Mouse (Mus musculus): ENCODE data around the gene Rsph6a. TPM values are rescaled to one million over a fixed set of nuclear protein-coding genes. Genes with fewer than 3 reads are reported as not detected.

The Rsph6a gene
- 0.04 TPM for polyA plus RNA-seq (2012; fragmentation: generic; extraction: Trizol)

DNA sequence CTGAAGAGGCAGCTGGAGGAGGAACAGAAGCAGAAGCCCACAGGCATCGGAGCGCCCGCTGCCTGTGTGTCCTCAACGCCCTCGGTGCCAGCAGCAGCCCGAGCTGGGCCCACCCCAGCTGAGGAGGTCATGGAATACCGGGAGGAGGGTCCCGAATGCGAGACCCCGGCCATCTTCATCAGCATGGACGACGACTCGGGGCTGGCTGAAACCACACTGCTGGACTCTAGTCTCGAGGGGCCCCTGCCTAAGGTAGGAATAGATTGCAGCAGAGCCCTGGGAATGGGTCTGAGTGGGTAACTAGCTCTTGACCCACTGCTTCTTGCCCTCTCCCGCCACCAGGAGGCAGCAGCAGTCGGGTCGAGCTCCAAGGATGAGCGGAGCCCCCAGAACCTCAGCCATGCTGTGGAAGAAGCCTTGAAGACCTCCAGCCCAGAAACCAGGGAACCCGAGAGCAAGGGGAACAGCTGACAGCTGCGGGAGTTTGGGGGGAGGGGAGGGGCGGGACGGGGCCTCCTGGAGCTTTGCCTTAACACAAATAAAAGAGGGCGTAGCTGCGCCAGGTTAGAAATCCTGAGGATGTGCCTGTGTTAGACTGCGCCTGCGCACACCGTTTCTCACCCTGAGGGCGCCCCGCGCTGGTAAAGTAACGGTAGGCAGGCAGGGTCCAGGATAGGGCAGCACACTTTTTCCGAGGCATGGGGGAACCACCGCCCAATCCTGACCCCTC, at the start of gene Rsph6a:
Gene Rsph6a, plus strand, starts transcription at position 644 of the 730 bp plus-strand sequence.
- Histone ChIP-seq H3K79me2 (ENCODE audit: control insufficient read depth, insufficient read depth) (no peaks in the 10 kb centered on the region), H3K4me2 (ENCODE audit: low read depth) (no peak within 1 kb of the TSS), H3ac (ENCODE audit: control insufficient read depth, insufficient read length) (no peak within 1 kb of the TSS), H3K27me3 (ENCODE audit: control insufficient read depth, insufficient read depth, insufficient read length) (no peaks in the 10 kb centered on the region), H3K36me3 (ENCODE audit: control insufficient read depth, insufficient read depth) (no peaks in the 10 kb centered on the region), H3K4me3 (no peak within 1 kb of the TSS)
- TF ChIP-seq SRF (IDR thresholded peaks at IDR 0.05; ENCODE audit: control insufficient read depth, insufficient read length, low read depth) (no peak), CEBPB (IDR thresholded peaks at IDR 0.05; ENCODE audit: insufficient read depth, poor library complexity, severe bottlenecking) (no peak), MAX (IDR thresholded peaks at IDR 0.05; ENCODE audit: low read depth) (no peak), POLR2A (IDR thresholded peaks at IDR 0.05; ENCODE audit: insufficient read length, low read depth) (no peak), E2F4 (IDR thresholded peaks at IDR 0.05; ENCODE audit: insufficient read depth) (no peak), MYOG (IDR thresholded peaks at IDR 0.05; ENCODE audit: control insufficient read depth in 1 of 3, insufficient read depth in 1 of 3, insufficient read length in 2 of 3, low read depth in 2 of 3) (no peak), TCF12 (IDR thresholded peaks at IDR 0.05; ENCODE audit: insufficient read depth, poor library complexity, severe bottlenecking) (no peak), MYOD1 (IDR thresholded peaks at IDR 0.05; ENCODE audit: control insufficient read depth in 1 of 3, insufficient read length in 2 of 3, low read depth in 2 of 3) (no peak), USF1 (IDR thresholded peaks at IDR 0.05; ENCODE audit: low read depth) (no peak), TCF3 (IDR thresholded peaks at IDR 0.05; ENCODE audit: insufficient read length, low read depth) (no peak), POLR2AphosphoS2 (IDR thresholded peaks at IDR 0.05; ENCODE audit: insufficient read length, low read depth) (no peak)

DNA sequence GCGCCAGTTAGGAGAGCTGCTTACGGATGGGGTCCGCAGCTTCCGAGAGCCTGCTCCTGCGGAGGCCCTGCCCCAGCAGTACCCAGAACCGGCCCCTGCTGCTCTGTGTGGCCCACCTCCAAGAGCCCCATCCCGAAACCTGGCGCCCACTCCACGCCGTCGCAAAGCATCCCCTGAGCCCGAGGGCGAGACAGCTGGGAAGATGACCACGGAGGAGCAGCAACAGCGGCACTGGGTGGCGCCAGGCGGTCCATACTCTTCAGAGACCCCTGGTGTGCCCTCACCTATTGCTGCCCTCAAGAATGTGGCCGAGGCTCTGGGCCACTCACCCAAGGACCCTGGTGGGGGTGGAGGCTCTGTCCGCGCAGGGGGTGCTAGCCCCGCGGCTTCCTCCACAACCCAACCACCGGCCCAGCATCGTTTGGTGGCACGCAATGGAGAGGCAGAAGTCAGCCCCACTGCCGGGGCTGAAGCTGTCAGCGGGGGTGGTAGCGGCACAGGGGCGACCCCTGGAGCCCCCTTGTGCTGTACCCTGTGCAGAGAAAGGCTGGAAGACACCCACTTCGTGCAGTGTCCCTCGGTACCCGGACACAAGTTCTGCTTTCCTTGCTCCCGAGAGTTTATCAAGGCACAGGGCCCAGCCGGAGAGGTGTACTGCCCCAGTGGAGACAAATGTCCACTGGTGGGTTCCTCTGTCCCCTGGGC, 48.9 kb upstream of the Rsph6a start:
- peak overlapping the region; percentile 37 for H3K4me3 ChIP-seq

DNA sequence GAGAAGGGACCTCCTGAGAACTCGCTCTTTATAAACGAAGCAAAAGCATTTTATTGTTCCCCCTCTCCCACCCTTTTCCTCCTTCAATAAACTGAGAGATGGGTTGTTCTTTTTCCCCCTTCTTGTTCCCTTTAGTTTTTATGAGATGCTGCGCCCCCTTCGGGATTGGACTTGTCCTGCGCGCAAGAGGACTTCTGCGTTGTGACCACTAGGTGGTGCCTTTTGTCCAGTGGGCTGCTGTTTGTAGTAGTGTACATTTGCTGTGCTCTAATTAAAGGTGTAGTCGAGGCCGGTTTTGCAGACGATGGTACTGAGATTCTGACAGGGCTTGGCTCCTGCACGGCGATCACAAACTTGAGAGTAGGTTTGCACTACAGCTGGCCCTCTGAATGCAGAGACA, 48.0 kb upstream of the Rsph6a start:
- no peak overlapping the region for H3K4me3 ChIP-seq
- H3K27me3 ChIP-seq (ENCODE audit: control insufficient read depth, insufficient read depth, insufficient read length), result no peaks in the 10 kb centered on the region
- H3K79me2 ChIP-seq (ENCODE audit: control insufficient read depth, insufficient read depth), result peaks cover 17% of the 10 kb centered on the region
- peak overlapping the region; percentile 39 for H3K4me2 ChIP-seq (ENCODE audit: low read depth)
- no peak for TF ChIP-seq TCF12 (IDR thresholded peaks at IDR 0.05; ENCODE audit: insufficient read depth, poor library complexity, severe bottlenecking)
- TF ChIP-seq E2F4 (IDR thresholded peaks at IDR 0.05; ENCODE audit: insufficient read depth), result no peak
- TF ChIP-seq MAX (IDR thresholded peaks at IDR 0.05; ENCODE audit: low read depth), result no peak
- no peak for TF ChIP-seq MYOG (IDR thresholded peaks at IDR 0.05; ENCODE audit: control insufficient read depth in 1 of 3, insufficient read depth in 1 of 3, insufficient read length in 2 of 3, low read depth in 2 of 3)
- no peak for TF ChIP-seq CEBPB (IDR thresholded peaks at IDR 0.05; ENCODE audit: insufficient read depth, poor library complexity, severe bottlenecking)
- TF ChIP-seq REST (IDR thresholded peaks at IDR 0.05; ENCODE audit: insufficient read depth, insufficient read length), result no peak
- TF ChIP-seq TCF3 (IDR thresholded peaks at IDR 0.05; ENCODE audit: insufficient read length, low read depth), result no peak
- no peak for TF ChIP-seq MYOD1 (IDR thresholded peaks at IDR 0.05; ENCODE audit: control insufficient read depth in 1 of 3, insufficient read length in 2 of 3, low read depth in 2 of 3)
- H3ac ChIP-seq (ENCODE audit: control insufficient read depth, insufficient read length), result no peak overlapping the region
- no peaks in the 10 kb centered on the region for H3K36me3 ChIP-seq (ENCODE audit: control insufficient read depth, insufficient read depth)

More for the DNA sequence above, 48.9 kb upstream of the Rsph6a start:
- Histone ChIP-seq H3K4me2 (ENCODE audit: low read depth) (peak overlapping the region; percentile 76), H3ac (ENCODE audit: control insufficient read depth, insufficient read length) (peak overlapping the region; percentile 76), H3K79me2 (ENCODE audit: control insufficient read depth, insufficient read depth) (peaks cover 17% of the 10 kb centered on the region), H3K36me3 (ENCODE audit: control insufficient read depth, insufficient read depth) (no peaks in the 10 kb centered on the region), H3K27me3 (ENCODE audit: control insufficient read depth, insufficient read depth, insufficient read length) (no peaks in the 10 kb centered on the region)
- TF ChIP-seq REST (IDR thresholded peaks at IDR 0.05; ENCODE audit: insufficient read depth, insufficient read length) (no peak), SRF (IDR thresholded peaks at IDR 0.05; ENCODE audit: control insufficient read depth, insufficient read length, low read depth) (no peak), MAX (IDR thresholded peaks at IDR 0.05; ENCODE audit: low read depth) (no peak)

DNA sequence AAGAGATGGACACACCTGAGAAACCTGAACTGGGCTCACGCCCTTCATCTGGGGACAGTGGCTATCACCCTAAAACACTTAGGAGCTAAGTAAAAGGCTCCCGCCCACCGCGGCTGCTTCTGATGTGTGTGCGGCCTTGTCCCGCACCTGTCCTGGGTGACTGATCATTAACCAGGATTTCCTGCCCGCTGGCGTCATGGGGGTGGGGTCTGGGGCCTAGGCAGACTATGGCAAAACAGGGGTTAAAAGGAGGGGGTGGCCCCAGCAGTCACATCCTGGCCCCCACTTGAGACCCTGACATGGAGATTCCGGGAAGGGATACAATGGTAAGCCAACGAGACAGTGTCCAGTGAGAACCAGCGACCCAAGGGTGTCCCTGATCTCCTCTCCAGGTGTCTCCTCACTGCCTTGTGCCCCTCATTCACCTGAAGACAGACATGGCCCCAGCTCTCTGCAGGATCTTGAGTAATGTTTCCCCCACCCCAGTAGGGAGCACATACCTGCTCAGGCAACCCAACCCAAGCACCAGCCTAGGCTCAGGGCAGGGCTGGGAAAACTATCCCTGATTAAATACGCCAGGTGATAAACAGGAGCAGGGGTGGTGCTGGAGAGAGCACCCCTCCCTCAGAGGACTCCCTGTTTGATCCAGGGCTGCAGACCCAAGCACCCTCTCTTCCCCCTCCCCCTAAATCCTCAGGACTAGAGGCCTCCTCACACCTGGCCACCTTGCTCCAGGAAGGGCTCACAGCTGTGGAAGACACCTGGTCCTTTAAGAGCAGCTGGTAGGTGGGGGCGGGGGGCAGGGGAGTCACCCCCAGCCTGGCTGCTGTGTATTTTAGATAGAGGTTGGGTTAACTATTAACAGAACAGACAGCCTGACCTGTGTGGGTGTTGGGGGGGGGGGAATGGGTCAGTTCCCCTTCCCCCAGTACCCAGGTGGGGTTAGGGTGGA, 47.2 kb upstream of the Rsph6a start:
- Histone ChIP-seq H3K4me2 (ENCODE audit: low read depth) (peak overlapping the region; percentile 39), H3K27me3 (ENCODE audit: control insufficient read depth, insufficient read depth, insufficient read length) (no peaks in the 10 kb centered on the region), H3ac (ENCODE audit: control insufficient read depth, insufficient read length) (no peak overlapping the region), H3K36me3 (ENCODE audit: control insufficient read depth, insufficient read depth) (no peaks in the 10 kb centered on the region), H3K79me2 (ENCODE audit: control insufficient read depth, insufficient read depth) (peaks cover 17% of the 10 kb centered on the region), H3K4me3 (no peak overlapping the region)
- peak in 1 of 3 experiments; percentile 11 for TF ChIP-seq MYOD1 (IDR thresholded peaks at IDR 0.05; ENCODE audit: control insufficient read depth in 1 of 3, insufficient read length in 2 of 3, low read depth in 2 of 3)
- no peak for TF ChIP-seq USF1 (IDR thresholded peaks at IDR 0.05; ENCODE audit: low read depth)
